Mouse (Mus musculus) stomach, postnatal 0 days (tissue): ENCODE results near the gene Plekhg5.

ENCODE experiments used
- CTCF ChIP-seq: IDR thresholded peaks from 2 replicates; pipeline ENCODE4 v1.5.1; 2016; ENCODE audit warnings: antibody characterized with exemption, low read depth, mild to moderate bottlenecking, moderate library complexity
- EP300 ChIP-seq: optimal IDR thresholded peaks from 2 replicates; pipeline ENCODE3; 2016; ENCODE audit warnings: antibody characterized with exemption

DNA sequence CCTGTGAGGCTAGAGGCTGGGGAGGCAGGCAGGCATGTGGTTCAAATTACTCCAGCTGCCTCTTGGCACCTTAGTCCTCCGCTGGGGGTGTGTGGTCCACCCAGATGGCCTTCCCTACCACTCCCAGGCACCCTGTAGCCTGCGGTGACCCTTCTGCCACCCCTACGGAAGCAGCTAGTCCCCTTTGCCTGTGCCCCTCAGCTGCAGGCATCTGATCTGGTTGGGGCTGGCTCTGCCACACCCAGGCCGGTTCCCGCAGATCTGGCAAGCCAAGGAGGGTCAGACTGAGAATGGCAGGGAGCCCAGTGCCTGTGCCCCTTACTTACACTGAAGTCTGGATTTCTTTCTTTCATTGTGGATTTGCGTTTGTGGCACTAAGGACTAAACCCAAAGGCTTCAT is 1.4 kb downstream of the Plekhg5 start:
- no peak for TF ChIP-seq CTCF
- no peak for TF ChIP-seq EP300
